Mouse (Mus musculus): ENCODE measurements around the gene Nme4. TPM values are rescaled to one million over a fixed set of nuclear protein-coding genes. Genes with fewer than 3 reads are reported as not detected.
A peak's percentile ranks its signal among the peaks of the same experiment; 100 is the strongest.

Nme4 gene
- polyA plus RNA-seq, 1 experiment from 2014 or later, result 23.2 TPM

DNA sequence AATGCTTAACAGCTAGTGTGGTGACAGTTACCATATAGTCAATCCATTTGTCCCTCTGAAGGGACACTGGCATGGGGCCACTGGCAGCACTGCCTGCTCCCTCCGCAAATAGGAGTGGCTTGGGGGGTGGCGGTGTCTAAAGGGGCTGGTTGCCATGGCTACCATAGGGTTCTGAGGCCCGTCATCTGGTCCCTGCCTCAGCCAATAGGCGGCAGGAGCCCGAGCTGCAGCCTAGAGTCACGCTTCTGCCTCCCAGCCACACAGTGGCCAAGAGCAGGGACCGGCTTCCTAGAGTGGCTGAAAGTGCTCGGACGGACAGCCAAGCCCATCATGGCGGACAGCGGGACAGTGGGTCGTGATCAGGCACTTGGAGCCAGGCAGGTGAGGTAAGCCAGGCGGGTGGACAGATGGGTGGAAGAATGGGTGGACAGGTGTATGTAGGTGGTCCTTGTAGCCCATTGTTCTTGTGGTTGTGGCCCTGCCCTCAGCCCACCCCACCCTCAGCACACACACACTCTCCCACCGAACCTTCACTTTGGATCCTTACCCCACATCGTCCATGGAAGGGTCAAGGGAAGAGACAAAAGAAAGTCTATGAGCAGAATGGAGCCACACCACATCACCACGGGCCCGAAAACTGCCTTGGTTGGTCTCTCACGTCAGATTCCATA, 35.8 kb upstream of the Nme4 start:
- Histone ChIP-seq H3K4me3 (ENCODE audit: low read length) (no peak overlapping the region), H3K27me3 (replicated peaks; ENCODE audit: control insufficient read depth, insufficient read depth, low read length) (no peaks in the 10 kb centered on the region), H3K27ac (ENCODE audit: low read depth, low read length) (no peak overlapping the region), H3K9ac (ENCODE audit: low read depth, low read length) (no peak overlapping the region), H3K4me2 (ENCODE audit: low read length) (no peak overlapping the region), H3K9me3 (ENCODE audit: control insufficient read depth, low read length) (no peaks in the 10 kb centered on the region), H3K36me3 (ENCODE audit: control insufficient read depth, insufficient read depth, low read length) (peaks cover 21% of the 10 kb centered on the region), H3K4me1 (ENCODE audit: control insufficient read depth, insufficient read depth, low read depth, low read length) (no peaks in the 10 kb centered on the region)
- 0 out of 2 replicates have a peak, but pooled peaks have one; percentile 12 for ATAC-seq
- 71% methylated on average over 18 of the region's 18 CpGs for WGBS

DNA sequence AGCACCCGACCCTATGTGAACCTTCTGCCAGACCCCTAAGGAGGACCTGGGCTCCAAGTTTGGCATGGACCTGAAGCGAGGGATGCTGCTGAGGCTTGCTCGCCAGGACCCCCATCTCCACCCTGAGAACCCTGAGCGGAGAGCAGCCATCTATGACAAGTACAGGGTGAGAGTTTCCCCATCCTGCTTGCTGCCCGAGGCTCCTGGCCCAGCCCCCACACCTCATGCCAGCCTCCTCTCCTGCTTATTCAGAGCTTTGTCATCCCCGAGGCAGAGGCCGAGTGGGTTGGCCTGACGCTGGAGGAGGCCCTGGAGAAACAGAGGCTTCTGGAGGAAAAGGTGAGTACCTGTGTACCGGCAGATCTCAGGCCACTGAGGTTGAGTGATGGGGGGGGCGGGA, 29.8 kb upstream of the Nme4 start:
- WGBS, result 94% methylated on average over 7 of the region's 10 CpGs
- Histone ChIP-seq H3K9me3 (ENCODE audit: control insufficient read depth, low read length) (no peaks in the 10 kb centered on the region), H3K36me3 (ENCODE audit: control insufficient read depth, insufficient read depth, low read length) (peaks cover 22% of the 10 kb centered on the region), H3K27me3 (replicated peaks; ENCODE audit: control insufficient read depth, insufficient read depth, low read length) (no peaks in the 10 kb centered on the region), H3K9ac (ENCODE audit: low read depth, low read length) (no peak overlapping the region), H3K27ac (ENCODE audit: low read depth, low read length) (no peak overlapping the region), H3K4me2 (ENCODE audit: low read length) (no peak overlapping the region), H3K4me3 (ENCODE audit: low read length) (no peak overlapping the region), H3K4me1 (ENCODE audit: control insufficient read depth, insufficient read depth, low read depth, low read length) (peaks cover 17% of the 10 kb centered on the region)
- no peak for ATAC-seq

DNA sequence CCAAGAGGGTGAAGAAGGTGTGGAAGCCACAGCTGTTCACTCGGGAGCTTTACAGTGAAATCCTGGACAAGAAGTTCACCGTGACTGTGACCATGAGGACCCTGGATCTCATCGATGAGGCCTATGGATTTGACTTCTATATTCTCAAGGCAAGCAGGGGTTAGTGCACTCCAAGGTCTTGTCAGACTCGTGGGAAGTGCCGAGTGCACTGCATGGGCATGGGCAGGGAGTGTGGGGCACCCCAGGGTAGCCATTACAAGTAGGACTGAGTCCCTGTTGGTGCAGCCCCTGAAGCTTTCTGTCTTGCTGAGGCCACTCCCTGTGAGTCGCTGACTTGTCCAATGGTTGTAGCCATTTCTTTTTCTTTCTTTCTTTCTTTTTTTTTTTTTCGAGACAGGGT, 29.2 kb upstream of the Nme4 start:
- H3K27me3 ChIP-seq (replicated peaks; ENCODE audit: control insufficient read depth, insufficient read depth, low read length), result no peaks in the 10 kb centered on the region; the same call in 1 of the 2 replicates
- peak overlapping the region; percentile 85 for H3K4me3 ChIP-seq (ENCODE audit: low read length)
- H3K9ac ChIP-seq (ENCODE audit: low read depth, low read length), result peak overlapping the region; percentile 84; the same call in 1 of the 2 replicates
- ATAC-seq, result no peak
- no peak overlapping the region for H3K27ac ChIP-seq (ENCODE audit: low read depth, low read length)
- H3K9me3 ChIP-seq (ENCODE audit: control insufficient read depth, low read length), result no peaks in the 10 kb centered on the region
- 91% methylated on average over 7 of the region's 7 CpGs for WGBS
- H3K4me1 ChIP-seq (ENCODE audit: control insufficient read depth, insufficient read depth, low read depth, low read length), result peaks cover 21% of the 10 kb centered on the region
- H3K36me3 ChIP-seq (ENCODE audit: control insufficient read depth, insufficient read depth, low read length), result peaks cover 22% of the 10 kb centered on the region
- H3K4me2 ChIP-seq (ENCODE audit: low read length), result peak overlapping the region; percentile 76

DNA sequence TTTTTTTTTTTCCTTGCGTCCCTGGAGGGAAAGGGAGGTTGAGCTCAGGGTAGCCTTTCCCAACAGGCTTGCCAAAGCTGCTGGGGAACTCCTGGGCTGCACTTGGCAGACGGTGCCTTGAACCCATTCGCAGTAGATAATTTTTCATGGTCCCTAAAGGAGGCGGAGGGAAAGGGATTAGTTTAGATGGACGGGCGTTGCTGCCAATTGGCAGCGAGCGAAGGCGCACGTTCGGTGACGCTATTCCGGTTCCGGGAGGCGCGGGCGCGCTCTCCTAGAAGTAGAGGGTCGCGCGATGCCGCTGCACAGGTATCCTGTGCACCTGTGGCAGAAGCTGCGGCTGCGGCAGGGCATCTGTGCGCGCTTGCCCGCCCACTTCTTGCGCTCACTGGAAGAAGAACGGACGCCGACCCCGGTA, 27.9 kb upstream of the Nme4 start, which contains the start of gene Mrpl28:
Gene Mrpl28, plus strand, starts transcription at position 234 of the 418 bp plus-strand sequence.
- H3K9me3 ChIP-seq (ENCODE audit: control insufficient read depth, low read length), result no peaks in the 10 kb centered on the region
- H3K4me2 ChIP-seq (ENCODE audit: low read length), result peak within 1 kb of the TSS; percentile 76
- peak within 1 kb of the TSS; percentile 85 for H3K4me3 ChIP-seq (ENCODE audit: low read length)
- peaks cover under 1% of the 10 kb centered on the region; the same call in 1 of the 2 replicates for H3K27me3 ChIP-seq (replicated peaks; ENCODE audit: control insufficient read depth, insufficient read depth, low read length)
- under 1% methylated on average over 32 of the region's 32 CpGs for WGBS
- H3K4me1 ChIP-seq (ENCODE audit: control insufficient read depth, insufficient read depth, low read depth, low read length), result peaks cover 21% of the 10 kb centered on the region
- peak within 1 kb of the TSS; percentile 84 for H3K9ac ChIP-seq (ENCODE audit: low read depth, low read length)
- H3K27ac ChIP-seq (ENCODE audit: low read depth, low read length), result peak within 1 kb of the TSS; percentile 56; the same call in 1 of the 2 replicates
- ATAC-seq, result peak; percentile 96
- H3K36me3 ChIP-seq (ENCODE audit: control insufficient read depth, insufficient read depth, low read length), result peaks cover 16% of the 10 kb centered on the region

DNA sequence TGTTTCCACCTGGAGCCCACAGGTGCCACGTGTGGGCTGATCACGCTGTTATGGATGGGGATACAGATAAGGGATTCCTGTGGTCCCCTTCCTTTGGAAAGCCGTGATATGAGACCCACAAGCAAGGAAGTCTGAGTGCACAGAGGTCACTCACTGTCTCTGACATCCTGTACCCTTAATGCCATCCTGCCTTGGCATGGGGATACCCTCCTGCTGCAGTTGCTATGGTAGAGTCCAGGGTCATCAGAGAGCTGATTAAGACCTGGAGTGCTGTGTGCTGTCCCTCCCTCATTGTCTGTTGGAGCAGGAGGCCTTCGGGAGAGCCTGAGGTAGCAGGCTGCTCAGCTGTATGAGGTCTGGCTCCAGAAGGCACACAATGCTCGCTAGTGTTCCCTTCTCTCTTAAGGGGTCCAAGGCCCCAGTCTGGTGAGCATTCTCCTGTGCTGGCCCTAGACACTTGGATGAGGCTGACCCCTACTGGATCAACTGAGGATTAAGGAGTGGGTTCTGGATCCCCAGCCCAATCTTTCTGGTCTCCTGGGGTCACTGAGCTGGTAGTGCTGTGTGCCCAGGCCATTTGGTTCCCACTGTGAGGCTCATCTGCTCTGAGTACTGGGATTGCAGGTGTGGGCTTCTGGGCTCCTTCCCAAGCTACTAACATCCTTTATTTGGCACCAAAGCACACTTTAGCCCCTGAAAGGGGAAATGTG, 27.2 kb upstream of the Nme4 start:
- Histone ChIP-seq H3K27ac (ENCODE audit: low read depth, low read length) (no peak overlapping the region), H3K27me3 (replicated peaks; ENCODE audit: control insufficient read depth, insufficient read depth, low read length) (peaks cover 6% of the 10 kb centered on the region), H3K4me3 (ENCODE audit: low read length) (no peak overlapping the region), H3K4me1 (ENCODE audit: control insufficient read depth, insufficient read depth, low read depth, low read length) (peaks cover 21% of the 10 kb centered on the region), H3K4me2 (ENCODE audit: low read length) (no peak overlapping the region), H3K36me3 (ENCODE audit: control insufficient read depth, insufficient read depth, low read length) (peaks cover 16% of the 10 kb centered on the region), H3K9ac (ENCODE audit: low read depth, low read length) (no peak overlapping the region; the same call in 1 of the 2 replicates), H3K9me3 (ENCODE audit: control insufficient read depth, low read length) (no peaks in the 10 kb centered on the region)
- 63% methylated on average over 5 of the region's 5 CpGs for WGBS
- ATAC-seq, result peak; percentile 29; the same call in 1 of the 2 replicates

DNA sequence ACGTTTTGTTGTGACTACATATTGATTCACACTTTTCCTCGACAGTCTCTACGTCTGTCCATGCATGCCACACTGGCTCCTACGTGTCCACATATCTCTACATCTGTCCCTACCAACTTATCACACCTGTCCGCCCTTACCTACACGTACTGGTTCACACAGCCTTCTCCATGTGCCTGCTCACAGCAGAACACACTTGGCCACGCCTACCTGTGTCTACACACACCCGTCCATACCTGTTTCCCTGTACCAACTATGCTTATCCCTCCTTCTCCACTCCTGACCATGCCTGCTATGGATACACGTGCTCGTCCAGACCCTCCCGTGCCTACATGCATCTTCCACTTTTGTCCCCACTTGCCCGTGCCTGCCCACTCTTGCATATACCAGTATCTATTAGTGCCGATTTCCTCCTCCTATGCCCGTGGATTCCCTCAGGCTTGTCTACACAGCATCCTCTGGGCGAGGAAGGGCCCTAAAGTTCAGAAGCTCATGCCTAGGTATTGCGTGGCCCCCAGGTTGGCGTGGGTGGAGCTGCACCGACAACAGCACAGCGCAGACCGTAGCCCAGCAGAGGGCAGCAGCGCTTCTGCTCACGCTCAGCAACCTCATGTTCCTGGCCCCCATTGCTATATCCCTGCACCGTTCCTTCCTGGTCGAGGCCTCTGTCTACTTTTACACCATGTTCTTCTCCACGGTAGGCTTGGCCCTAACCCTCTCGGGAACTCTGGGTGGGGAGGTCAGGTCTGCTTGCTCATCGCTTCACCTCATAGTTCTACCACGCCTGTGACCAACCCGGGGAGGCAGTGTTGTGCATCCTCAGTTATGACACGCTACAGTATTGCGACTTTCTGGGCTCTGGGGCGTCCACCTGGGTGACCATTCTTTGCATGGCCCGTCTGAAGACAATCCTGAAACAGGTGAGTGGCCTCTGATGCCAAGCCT, 24.6 kb upstream of the Nme4 start:
- Histone ChIP-seq H3K4me3 (ENCODE audit: low read length) (no peak overlapping the region), H3K4me1 (ENCODE audit: control insufficient read depth, insufficient read depth, low read depth, low read length) (peaks cover 21% of the 10 kb centered on the region), H3K36me3 (ENCODE audit: control insufficient read depth, insufficient read depth, low read length) (no peaks in the 10 kb centered on the region), H3K27ac (ENCODE audit: low read depth, low read length) (no peak overlapping the region), H3K9ac (ENCODE audit: low read depth, low read length) (no peak overlapping the region), H3K4me2 (ENCODE audit: low read length) (peak overlapping the region; percentile 7; the same call in 1 of the 2 replicates), H3K9me3 (ENCODE audit: control insufficient read depth, low read length) (no peaks in the 10 kb centered on the region), H3K27me3 (replicated peaks; ENCODE audit: control insufficient read depth, insufficient read depth, low read length) (peaks cover 23% of the 10 kb centered on the region)
- no peak for ATAC-seq
- 48% methylated on average over 33 of the region's 33 CpGs for WGBS

DNA sequence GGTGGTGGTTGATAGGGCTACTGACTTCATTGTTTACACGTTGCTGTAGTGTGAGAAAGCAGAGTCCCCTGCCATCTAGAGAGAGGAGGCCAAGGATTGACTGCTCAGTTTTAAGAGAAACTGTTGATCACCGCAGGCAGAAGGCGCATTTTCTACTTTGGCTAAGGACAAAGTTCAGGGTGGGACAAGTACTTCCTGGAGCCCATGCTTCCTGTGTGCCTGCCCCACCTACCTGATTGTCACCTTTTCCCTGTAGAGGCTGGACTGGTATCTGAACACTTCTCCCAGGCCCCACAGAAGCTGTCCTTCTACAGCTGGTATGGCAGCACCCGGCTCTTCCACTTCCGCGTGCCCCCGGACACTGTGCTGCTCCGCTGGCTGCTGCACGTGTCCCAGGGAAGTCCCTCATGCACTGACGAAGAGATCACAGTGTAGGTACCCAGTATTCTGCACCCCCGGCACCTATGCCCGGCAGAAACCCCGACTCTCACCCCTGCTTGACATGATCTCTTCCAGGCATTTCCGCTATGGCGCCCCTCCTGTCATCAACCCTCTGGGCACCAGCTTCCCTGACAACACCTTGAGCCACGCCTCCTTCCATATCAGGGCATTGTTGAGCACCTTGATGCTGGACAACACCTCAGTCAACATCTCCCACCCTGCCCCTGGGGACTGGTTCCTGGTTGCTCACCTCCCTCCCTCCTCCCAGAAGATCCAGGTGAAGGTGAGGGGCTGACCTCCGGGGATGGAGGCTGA, 21.3 kb upstream of the Nme4 start:
- WGBS, result 84% methylated on average over 17 of the region's 17 CpGs
- no peaks in the 10 kb centered on the region for H3K36me3 ChIP-seq (ENCODE audit: control insufficient read depth, insufficient read depth, low read length)
- H3K4me1 ChIP-seq (ENCODE audit: control insufficient read depth, insufficient read depth, low read depth, low read length), result peaks cover 13% of the 10 kb centered on the region
- H3K27ac ChIP-seq (ENCODE audit: low read depth, low read length), result no peak overlapping the region
- H3K9ac ChIP-seq (ENCODE audit: low read depth, low read length), result no peak overlapping the region
- H3K27me3 ChIP-seq (replicated peaks; ENCODE audit: control insufficient read depth, insufficient read depth, low read length), result peaks cover 32% of the 10 kb centered on the region
- no peak overlapping the region for H3K4me3 ChIP-seq (ENCODE audit: low read length)
- ATAC-seq, result no peak
- H3K9me3 ChIP-seq (ENCODE audit: control insufficient read depth, low read length), result no peaks in the 10 kb centered on the region
- H3K4me2 ChIP-seq (ENCODE audit: low read length), result no peak overlapping the region

DNA sequence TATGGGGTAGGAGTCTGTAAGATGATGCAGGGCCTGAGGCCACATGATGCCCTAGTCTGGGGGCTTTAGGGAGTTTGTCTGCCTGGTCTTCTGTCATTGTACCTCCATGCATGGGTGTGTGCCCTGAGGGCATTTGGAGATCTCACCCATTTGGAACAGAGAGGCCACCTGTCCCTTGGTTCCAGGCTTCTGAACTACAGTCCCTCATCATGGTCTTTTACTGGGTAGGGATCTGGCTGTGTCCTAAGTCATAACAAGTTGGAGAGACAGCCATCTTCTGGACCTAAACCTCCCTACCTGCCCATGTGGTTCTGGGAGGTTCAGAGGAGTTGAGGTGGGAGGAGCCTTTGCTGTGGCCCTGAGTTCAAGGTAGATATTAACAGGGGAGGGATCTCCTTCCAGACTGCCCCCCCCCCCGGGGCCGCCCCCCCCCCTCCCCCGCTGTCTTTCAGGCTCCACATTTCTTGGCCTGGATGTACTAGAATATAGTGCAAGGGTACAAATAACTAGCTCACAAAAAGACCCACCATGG, 20.6 kb upstream of the Nme4 start:
- no peaks in the 10 kb centered on the region for H3K9me3 ChIP-seq (ENCODE audit: control insufficient read depth, low read length)
- no peak overlapping the region for H3K4me2 ChIP-seq (ENCODE audit: low read length)
- H3K27me3 ChIP-seq (replicated peaks; ENCODE audit: control insufficient read depth, insufficient read depth, low read length), result peaks cover 34% of the 10 kb centered on the region
- H3K9ac ChIP-seq (ENCODE audit: low read depth, low read length), result no peak overlapping the region
- H3K27ac ChIP-seq (ENCODE audit: low read depth, low read length), result no peak overlapping the region
- no peak overlapping the region for H3K4me3 ChIP-seq (ENCODE audit: low read length)
- H3K36me3 ChIP-seq (ENCODE audit: control insufficient read depth, insufficient read depth, low read length), result no peaks in the 10 kb centered on the region
- WGBS, result 67% methylated on average over 3 of the region's 3 CpGs
- H3K4me1 ChIP-seq (ENCODE audit: control insufficient read depth, insufficient read depth, low read depth, low read length), result peaks cover 13% of the 10 kb centered on the region
- ATAC-seq, result no peak

Data from hindbrain, embryonic 16.5 days (tissue).